ENCODE assay signal across 24 mouse cellular contexts in the genomic region with DNA sequence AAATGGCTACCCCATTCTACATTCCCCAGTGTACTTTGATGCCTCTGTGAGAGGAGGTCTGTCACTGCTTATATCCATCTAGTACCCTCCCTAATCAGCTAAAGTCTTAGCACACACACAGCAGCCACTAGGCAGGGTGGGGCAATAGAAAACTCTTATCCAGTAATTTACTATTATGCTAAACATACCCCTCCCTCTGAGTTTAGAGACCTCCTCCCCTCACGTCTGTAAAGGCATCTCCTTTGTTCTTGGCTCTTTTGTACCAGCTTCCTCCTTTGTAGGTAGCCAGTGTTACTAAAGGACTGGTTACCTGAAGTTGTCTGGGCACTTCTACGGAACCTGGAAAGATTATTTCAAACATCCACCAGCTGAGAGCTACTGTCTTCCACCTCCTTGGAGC. TPM values are rescaled to one million over a fixed set of nuclear protein-coding genes. Genes with fewer than 3 reads are reported as not detected.
DNase-seq lines count a peak whose midpoint lies in the region; ATAC-seq lines count a peak whose summit lies in the region.
"Had no signal": no experiment of that assay in that cellular context is flagged by ENCODE, and none has a peak within 500 bp of the region (broad histone marks: within the 10 kb centered on the region; RNA-seq: fewer than 3 reads in every experiment).

No protein-coding gene starts in this region.

- H3K27ac ChIP-seq in midbrain, embryonic 11.5 days (ENCODE audit: low read depth, low read length) = no peak overlapping the region
- H3K27ac ChIP-seq in midbrain, embryonic 16.5 days (ENCODE audit: low read length) = no peak overlapping the region
- H3K27ac ChIP-seq in liver, embryonic 15.5 days (replicated peaks) = peak overlapping the region; percentile 19; the same call in 1 of the 2 replicates
- no peak overlapping the region for H3K27ac ChIP-seq in forebrain, embryonic 11.5 days (ENCODE audit: low read depth, low read length)
- H3K27ac ChIP-seq: forebrain, embryonic 15.5 days; hindbrain, postnatal 0 days; midbrain, embryonic 13.5 days had no signal

- 64% methylated on average over 2 of the region's 2 CpGs for WGBS in midbrain, embryonic 11.5 days
- 63% methylated on average over 2 of the region's 2 CpGs for WGBS in midbrain, embryonic 16.5 days
- WGBS in liver, embryonic 15.5 days (ENCODE audit: insufficient replicate concordance) = 48% methylated on average over 2 of the region's 2 CpGs
- WGBS in forebrain, embryonic 11.5 days = 56% methylated on average over 2 of the region's 2 CpGs

- ATAC-seq in midbrain, embryonic 11.5 days (ENCODE audit: low FRiP score) = no peak
- no peak for ATAC-seq in midbrain, embryonic 16.5 days
- 0 out of 2 replicates have a peak, but pooled peaks have one; percentile 14 for ATAC-seq in erythroid progenitor cell, adult 5-6 weeks (replicated peaks; ENCODE audit: low FRiP score, poor library complexity, severe bottlenecking)
- peak; percentile 76 for ATAC-seq in liver, embryonic 15.5 days (ENCODE audit: insufficient read depth)
- no peak for ATAC-seq in forebrain, embryonic 11.5 days (replicated peaks; ENCODE audit: low FRiP score)
- ATAC-seq: activated CD4-positive, CD25-positive, alpha-beta regulatory T cell, adult 4 months; forebrain, embryonic 15.5 days; hindbrain, postnatal 0 days; midbrain, embryonic 13.5 days had no signal

- no peak overlapping the region for H3K9ac ChIP-seq in midbrain, embryonic 11.5 days (ENCODE audit: low read length)
- no peak overlapping the region for H3K9ac ChIP-seq in midbrain, embryonic 16.5 days (ENCODE audit: low read depth, low read length)
- no peak overlapping the region for H3K9ac ChIP-seq in liver, embryonic 15.5 days
- no peak overlapping the region for H3K9ac ChIP-seq in forebrain, embryonic 11.5 days (ENCODE audit: low read length)
- H3K9ac ChIP-seq: forebrain, embryonic 15.5 days; midbrain, embryonic 13.5 days had no signal

- peak; percentile 45 for DNase-seq in midbrain, embryonic 11.5 days (ENCODE audit: low spot score, missing footprints)
- no peak for DNase-seq in forebrain, embryonic 11.5 days (ENCODE audit: low spot score)
- no peak for DNase-seq in kidney, postnatal 25 days
- DNase-seq in adrenal gland, adult 2 months = no peak
- DNase-seq in spleen, postnatal 10 days (ENCODE audit: low spot score in 2 of 2) = no peak
- DNase-seq: adrenal gland, postnatal 25 days; B cell, adult 2 months; cerebellum, adult 9-10 months; embryo, embryonic 11 days; heart, postnatal 4 days; kidney, adult 9 months; layer of hippocampus, postnatal 36 days; left cerebral cortex, postnatal 4 days; lung, adult 18-20 months; retina, postnatal 1 day; thymus, postnatal 4 days had no signal

- no peaks in the 10 kb centered on the region for H3K36me3 ChIP-seq in midbrain, embryonic 11.5 days (ENCODE audit: control insufficient read depth, insufficient read depth, low read length)
- no peaks in the 10 kb centered on the region for H3K36me3 ChIP-seq in midbrain, embryonic 16.5 days (ENCODE audit: control insufficient read depth, insufficient read depth, low read length)
- H3K36me3 ChIP-seq in liver, embryonic 15.5 days (replicated peaks) = peaks cover 19% of the 10 kb centered on the region; the same call in 1 of the 2 replicates
- H3K36me3 ChIP-seq in forebrain, embryonic 11.5 days (ENCODE audit: control insufficient read depth, insufficient read depth, low read length) = no peaks in the 10 kb centered on the region
- H3K36me3 ChIP-seq: forebrain, embryonic 15.5 days had no signal

- H3K27me3 ChIP-seq in midbrain, embryonic 11.5 days (ENCODE audit: control insufficient read depth, insufficient read depth, low read length) = no peaks in the 10 kb centered on the region
- no peaks in the 10 kb centered on the region for H3K27me3 ChIP-seq in midbrain, embryonic 16.5 days (ENCODE audit: control insufficient read depth, insufficient read depth, low read depth, low read length)
- no peaks in the 10 kb centered on the region for H3K27me3 ChIP-seq in liver, embryonic 15.5 days
- H3K27me3 ChIP-seq in forebrain, embryonic 11.5 days (ENCODE audit: control insufficient read depth, insufficient read depth, low read length) = no peaks in the 10 kb centered on the region
- H3K27me3 ChIP-seq: forebrain, embryonic 15.5 days; midbrain, embryonic 13.5 days had no signal

- no peak overlapping the region for H3K4me2 ChIP-seq in midbrain, embryonic 11.5 days
- H3K4me2 ChIP-seq in midbrain, embryonic 16.5 days (ENCODE audit: low read length) = no peak overlapping the region
- H3K4me2 ChIP-seq in liver, embryonic 15.5 days = no peak overlapping the region
- H3K4me2 ChIP-seq in forebrain, embryonic 11.5 days (ENCODE audit: low read depth, low read length, severe bottlenecking) = no peak overlapping the region
- H3K4me2 ChIP-seq: forebrain, embryonic 15.5 days; midbrain, embryonic 13.5 days had no signal

- no peaks in the 10 kb centered on the region for H3K9me3 ChIP-seq in midbrain, embryonic 11.5 days (ENCODE audit: control insufficient read depth, low read length)
- H3K9me3 ChIP-seq in midbrain, embryonic 16.5 days (replicated peaks; ENCODE audit: control insufficient read depth, low read length, poor library complexity, severe bottlenecking) = no peaks in the 10 kb centered on the region
- no peaks in the 10 kb centered on the region for H3K9me3 ChIP-seq in liver, embryonic 15.5 days (replicated peaks)
- no peaks in the 10 kb centered on the region for H3K9me3 ChIP-seq in forebrain, embryonic 11.5 days (ENCODE audit: control insufficient read depth, low read length)
- H3K9me3 ChIP-seq: forebrain, embryonic 15.5 days; midbrain, embryonic 13.5 days had no signal

- H3K4me1 ChIP-seq in midbrain, embryonic 11.5 days (ENCODE audit: control insufficient read depth, insufficient read depth, low read length) = no peaks in the 10 kb centered on the region
- H3K4me1 ChIP-seq in midbrain, embryonic 16.5 days (ENCODE audit: control insufficient read depth, insufficient read depth, low read length) = no peaks in the 10 kb centered on the region
- peaks cover 35% of the 10 kb centered on the region for H3K4me1 ChIP-seq in liver, embryonic 15.5 days (replicated peaks)
- H3K4me1 ChIP-seq in forebrain, embryonic 11.5 days (replicated peaks; ENCODE audit: control insufficient read depth, insufficient read depth, low read length) = no peaks in the 10 kb centered on the region
- H3K4me1 ChIP-seq: forebrain, embryonic 15.5 days; midbrain, embryonic 13.5 days had no signal

- no peak overlapping the region for H3K4me3 ChIP-seq in midbrain, embryonic 11.5 days (ENCODE audit: low read depth, low read length)
- H3K4me3 ChIP-seq in midbrain, embryonic 16.5 days (ENCODE audit: low read depth, low read length) = no peak overlapping the region
- no peak overlapping the region for H3K4me3 ChIP-seq in liver, embryonic 15.5 days (replicated peaks)
- no peak overlapping the region for H3K4me3 ChIP-seq in forebrain, embryonic 11.5 days (ENCODE audit: low read depth, low read length)
- H3K4me3 ChIP-seq: forebrain, embryonic 15.5 days; midbrain, embryonic 13.5 days; myocyte had no signal

RNA-seq across cellular contexts. Expression of a gene that starts 17.5 kb away (rescaled TPM):
- polyA plus RNA-seq in midbrain, embryonic 11.5 days (2014; fragmentation: Nextera tagmentation; extraction: Ambion mirVana) = 23.8 and 24.2 TPM in 2 replicates
- 31.2 and 37.7 TPM in 2 replicates for polyA plus RNA-seq in midbrain, embryonic 16.5 days (2015; fragmentation: Nextera tagmentation; extraction: Ambion mirVana)
- total RNA-seq in erythroid progenitor cell, adult 5-6 weeks (2015; ENCODE audit: low replicate concordance) = 17.3 and 18.0 TPM in 2 replicates
- total RNA-seq in erythroid progenitor cell, adult 5-6 weeks (2017; ENCODE audit: low replicate concordance) = 4.4 and 9.5 TPM in 2 replicates
- 13.2 and 14.8 TPM in 2 replicates for polyA plus RNA-seq in liver, embryonic 15.5 days (2015; fragmentation: Nextera tagmentation; extraction: Ambion mirVana)
- polyA plus RNA-seq in forebrain, embryonic 11.5 days (2014; fragmentation: Nextera tagmentation; extraction: Ambion mirVana) = 23.1 and 25.3 TPM in 2 replicates
- total RNA-seq in adrenal gland, adult 2 months (2021) = 10 to 100 TPM; 42.6 to 55.1 TPM
- polyA plus RNA-seq in adrenal gland, adult 2 months (2012; rRNA removed) = 28.4 and 38.7 TPM in 2 replicates

RNA-seq across cellular contexts. Expression of a gene that starts 22.8 kb away (rescaled TPM):
- 45.3 and 52.6 TPM in 2 replicates for polyA plus RNA-seq in midbrain, embryonic 11.5 days (2014; fragmentation: Nextera tagmentation; extraction: Ambion mirVana)
- polyA plus RNA-seq in midbrain, embryonic 16.5 days (2015; fragmentation: Nextera tagmentation; extraction: Ambion mirVana) = 41.6 and 42.7 TPM in 2 replicates
- total RNA-seq in erythroid progenitor cell, adult 5-6 weeks (2015; ENCODE audit: low replicate concordance) = 63.7 and 87.2 TPM in 2 replicates
- total RNA-seq in erythroid progenitor cell, adult 5-6 weeks (2017; ENCODE audit: low replicate concordance) = 40.6 and 65.0 TPM in 2 replicates
- 11.0 and 11.5 TPM in 2 replicates for polyA plus RNA-seq in liver, embryonic 15.5 days (2015; fragmentation: Nextera tagmentation; extraction: Ambion mirVana)
- polyA plus RNA-seq in forebrain, embryonic 11.5 days (2014; fragmentation: Nextera tagmentation; extraction: Ambion mirVana) = 52.5 and 54.5 TPM in 2 replicates
- 10 to 100 TPM; 21.3 to 21.7 TPM for total RNA-seq in adrenal gland, adult 2 months (2021)
- 7.9 and 8.8 TPM in 2 replicates for polyA plus RNA-seq in adrenal gland, adult 2 months (2012; rRNA removed)

Comparison
In these comparisons a context has a peak if more than half of its experiments do, and no peak if none do; other contexts are left out.
1. ATAC-seq: peak in erythroid progenitor cell, adult 5-6 weeks (single experiment) and liver, embryonic 15.5 days (single experiment); none in midbrain, embryonic 11.5 days (single experiment), midbrain, embryonic 16.5 days (single experiment) and forebrain, embryonic 11.5 days (single experiment).